Mouse (Mus musculus) heart, embryonic 12.5 days (tissue): Measurements from ENCODE around the gene Spata7. TPM values are rescaled to one million over a fixed set of nuclear protein-coding genes. Genes with fewer than 3 reads are reported as not detected.

ENCODE experiments used
- ATAC-seq: fragments of 200-750 bp; cut with Nextera tagmentation; 2 replicates; pipeline ENCODE4 v1.8.0; 2017; ENCODE audit warnings: moderate TSS enrichment, moderate library complexity; ENCODE audit not compliant: insufficient number of reproducible peaks, low FRiP score
- H3K27ac ChIP-seq: fragments of 300-500 bp; sonication (generic); 2 replicates; pipeline ENCODE4 v1.5.1; 2016; ENCODE audit warnings: mild to moderate bottlenecking, moderate library complexity; ENCODE audit not compliant: poor library complexity, severe bottlenecking
- H3K27me3 ChIP-seq: fragments of 300-500 bp; sonication (generic); replicated peaks from 2 replicates; pipeline ENCODE4 v1.6.1; 2016; ENCODE audit warnings: mild to moderate bottlenecking, moderate library complexity
- H3K36me3 ChIP-seq: fragments of 300-500 bp; sonication (generic); 2 replicates; pipeline ENCODE4 v1.6.1; 2016; ENCODE audit warnings: mild to moderate bottlenecking, moderate library complexity
- H3K4me1 ChIP-seq: fragments of 300-500 bp; sonication (generic); replicated peaks from 2 replicates; pipeline ENCODE4 v1.6.1; 2016; ENCODE audit warnings: mild to moderate bottlenecking
- H3K4me2 ChIP-seq: fragments of 300-500 bp; sonication (generic); 2 replicates; pipeline ENCODE4 v1.6.1; 2016; ENCODE audit warnings: mild to moderate bottlenecking, moderate library complexity
- H3K4me3 ChIP-seq: fragments of 300-500 bp; sonication (generic); 2 replicates; pipeline ENCODE4 v1.5.1; 2016; ENCODE audit warnings: mild to moderate bottlenecking
- H3K9ac ChIP-seq: fragments of 300-500 bp; sonication (generic); 2 replicates; pipeline ENCODE4 v1.6.1; 2016; ENCODE audit warnings: mild to moderate bottlenecking, moderate library complexity
- H3K9me3 ChIP-seq: fragments of 300-500 bp; sonication (generic); replicated peaks from 2 replicates; pipeline ENCODE4 v1.6.1; 2016; ENCODE audit warnings: mild to moderate bottlenecking, moderate library complexity
- WGBS: fragments of 180-500 bp; shearing (Covaris S2); methylation state at CpG from one replicate; pipeline ENCODE4 v1.1.7; 2016; 5-methylcytosine and 5-hydroxymethylcytosine counted together
- polyA plus RNA-seq: library from polyadenylated mRNA; unstranded; fragments of >200 nt; fragmentation: Nextera tagmentation; extraction: Ambion mirVana; gene quantifications from 2 replicates; pipeline ENCODE4 v1.2.1, GENCODE M21; 2016

Spata7 gene
- polyA plus RNA-seq = 10.9 and 11.2 TPM in 2 replicates

DNA sequence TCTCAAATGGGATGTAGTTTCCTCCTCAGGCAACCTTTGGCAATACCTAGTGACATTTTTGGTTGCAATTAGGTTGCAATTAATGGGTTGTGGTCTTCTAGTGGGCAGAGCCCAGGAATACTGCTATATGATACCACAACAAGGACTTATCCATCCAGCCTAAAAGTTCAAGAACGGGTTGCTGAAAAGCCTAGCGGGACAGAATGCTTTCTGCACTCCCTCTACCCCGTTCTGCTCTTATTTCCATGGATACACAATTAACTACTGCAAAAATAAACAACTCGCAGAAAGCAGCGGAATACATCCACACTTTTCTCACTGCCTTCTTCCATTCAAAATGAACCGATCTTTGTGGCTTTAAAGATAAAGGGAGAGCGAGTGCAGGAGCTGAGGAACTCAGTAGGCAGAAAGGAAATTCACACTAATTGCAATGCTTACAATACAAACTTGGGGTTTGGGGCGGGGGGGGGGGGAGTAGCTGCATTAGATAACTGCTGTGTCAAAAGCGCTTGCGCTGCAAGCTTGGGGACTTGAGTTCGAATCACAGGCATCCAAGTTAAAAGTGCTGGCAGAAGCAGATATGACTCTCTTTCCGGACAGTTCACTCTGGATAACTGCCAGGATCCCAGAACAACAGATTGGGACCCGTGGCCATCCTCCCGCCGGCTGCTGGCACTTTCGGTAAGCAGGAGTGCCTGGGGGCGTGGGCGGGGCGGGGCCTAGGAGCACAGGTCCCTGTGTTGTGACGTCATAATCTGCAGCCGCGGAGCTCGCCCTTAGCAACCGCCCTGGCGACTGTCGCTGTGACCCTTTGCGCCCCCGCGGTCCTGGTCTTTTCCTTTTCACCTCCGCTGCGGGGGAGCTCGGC lies at the start of gene Spata7:
Spata7 (plus strand) TSS at position 766 of the 868 bp plus-strand sequence.
- no peaks in the 10 kb centered on the region for H3K27me3 ChIP-seq
- 2% methylated on average over 32 of the region's 32 CpGs for WGBS
- peak within 1 kb of the TSS; percentile 81 for H3K9ac ChIP-seq
- ATAC-seq = peak; percentile 94
- H3K4me2 ChIP-seq = peak within 1 kb of the TSS; percentile 77
- peak within 1 kb of the TSS; percentile 69 for H3K4me3 ChIP-seq
- no peak within 1 kb of the TSS for H3K27ac ChIP-seq
- H3K36me3 ChIP-seq = peaks cover 4% of the 10 kb centered on the region; the same call in 1 of the 2 replicates
- peaks cover 4% of the 10 kb centered on the region; the same call in 1 of the 2 replicates for H3K4me1 ChIP-seq
- H3K9me3 ChIP-seq = 0 out of 2 replicates have a peak, but pooled peaks cover 7% of the 10 kb centered on the region

GRCm38 (mm10) chr12:98585302-98585701 lies 42.7 kb upstream of the Spata7 start:
- H3K9ac ChIP-seq = no peak overlapping the region
- H3K4me3 ChIP-seq = no peak overlapping the region
- ATAC-seq = no peak
- H3K9me3 ChIP-seq = no peaks in the 10 kb centered on the region
- no peaks in the 10 kb centered on the region for H3K4me1 ChIP-seq
- H3K27ac ChIP-seq = no peak overlapping the region
- H3K27me3 ChIP-seq = 0 out of 2 replicates have a peak, but pooled peaks cover 1% of the 10 kb centered on the region
- no peaks in the 10 kb centered on the region for H3K36me3 ChIP-seq
- H3K4me2 ChIP-seq = no peak overlapping the region
- WGBS = 33% methylated on average over 3 of the region's 3 CpGs

DNA sequence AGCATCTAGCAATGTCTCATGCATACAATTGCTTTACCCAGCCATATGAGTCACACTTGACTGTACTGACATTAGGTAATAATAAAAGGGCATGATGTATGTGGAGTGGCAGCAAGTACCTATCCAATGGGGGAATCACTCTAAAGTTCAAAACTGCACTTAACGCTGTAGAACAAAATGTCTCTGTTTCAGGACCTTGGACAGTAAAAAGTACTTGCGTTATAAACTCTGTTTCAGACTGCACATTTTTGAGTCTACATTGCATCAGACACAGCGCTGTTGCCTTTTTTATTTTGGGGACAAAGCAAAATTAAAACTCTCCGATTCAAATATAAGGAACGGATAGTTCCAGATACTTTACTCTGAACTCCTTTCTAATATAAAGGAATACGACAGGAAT lies 39.4 kb upstream of the Spata7 start:
- no peak for ATAC-seq
- WGBS = 58% methylated on average over 6 of the region's 6 CpGs

GRCm38 (mm10) chr12:98591016-98591415 lies 36.9 kb upstream of the Spata7 start:
- peaks cover 11% of the 10 kb centered on the region for H3K9me3 ChIP-seq
- no peaks in the 10 kb centered on the region for H3K36me3 ChIP-seq
- H3K9ac ChIP-seq = no peak overlapping the region
- ATAC-seq = no peak
- no peak overlapping the region for H3K4me3 ChIP-seq
- no peak overlapping the region for H3K27ac ChIP-seq
- WGBS = 62% methylated on average over 2 of the region's 2 CpGs
- no peaks in the 10 kb centered on the region for H3K27me3 ChIP-seq
- no peak overlapping the region for H3K4me2 ChIP-seq
- no peaks in the 10 kb centered on the region for H3K4me1 ChIP-seq

More for the DNA sequence above, 39.4 kb upstream of the Spata7 start:
- Histone ChIP-seq H3K27ac (no peak overlapping the region), H3K4me2 (no peak overlapping the region), H3K36me3 (no peaks in the 10 kb centered on the region), H3K9ac (no peak overlapping the region), H3K4me1 (no peaks in the 10 kb centered on the region), H3K9me3 (peaks cover 11% of the 10 kb centered on the region), H3K4me3 (no peak overlapping the region), H3K27me3 (no peaks in the 10 kb centered on the region)

DNA sequence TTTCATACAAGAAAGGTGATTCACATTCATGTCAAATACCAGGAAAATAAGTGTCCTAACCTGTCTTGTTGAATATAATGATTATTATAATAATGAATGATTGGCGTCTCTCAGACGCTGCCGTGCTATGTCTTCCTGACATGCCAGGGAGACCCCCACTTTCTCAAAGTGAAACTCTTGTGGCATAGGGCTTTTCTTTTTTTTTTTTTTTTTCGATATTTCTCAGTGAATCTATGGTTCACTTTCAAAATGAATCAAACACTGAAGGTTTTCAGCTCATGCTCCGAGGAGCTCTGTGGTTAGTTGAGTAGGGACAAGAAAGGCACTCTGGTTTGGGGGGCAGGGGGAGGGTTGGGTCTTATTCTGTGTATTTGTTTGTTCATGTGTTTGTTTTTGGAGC lies 27.1 kb upstream of the Spata7 start:
- Histone ChIP-seq H3K36me3 (no peaks in the 10 kb centered on the region), H3K4me1 (0 out of 2 replicates have a peak, but pooled peaks cover 2% of the 10 kb centered on the region), H3K4me2 (no peak overlapping the region), H3K4me3 (no peak overlapping the region), H3K27me3 (no peaks in the 10 kb centered on the region), H3K9me3 (peaks cover 7% of the 10 kb centered on the region; the same call in 1 of the 2 replicates), H3K27ac (no peak overlapping the region), H3K9ac (no peak overlapping the region)
- ATAC-seq = no peak
- 83% methylated on average over 5 of the region's 5 CpGs for WGBS

DNA sequence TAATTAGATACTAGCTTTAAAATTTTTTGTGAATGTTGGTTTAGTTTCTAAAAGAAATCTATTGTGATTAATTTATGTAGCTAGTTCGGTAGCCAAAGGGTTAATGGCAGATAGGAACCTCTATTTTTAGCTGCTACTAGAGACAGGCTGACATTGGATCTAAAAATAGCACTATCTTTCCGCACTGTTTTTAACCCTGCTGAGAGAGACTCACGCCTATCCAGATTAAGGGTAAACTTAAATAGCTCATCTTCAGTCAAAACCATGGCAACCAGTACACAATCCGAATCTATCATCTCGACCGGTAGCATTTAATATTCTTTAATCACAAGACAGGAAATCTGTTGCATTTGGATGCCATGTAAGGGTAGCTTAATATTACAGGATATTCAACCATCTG lies 25.8 kb upstream of the Spata7 start:
- no peak overlapping the region for H3K27ac ChIP-seq

DNA sequence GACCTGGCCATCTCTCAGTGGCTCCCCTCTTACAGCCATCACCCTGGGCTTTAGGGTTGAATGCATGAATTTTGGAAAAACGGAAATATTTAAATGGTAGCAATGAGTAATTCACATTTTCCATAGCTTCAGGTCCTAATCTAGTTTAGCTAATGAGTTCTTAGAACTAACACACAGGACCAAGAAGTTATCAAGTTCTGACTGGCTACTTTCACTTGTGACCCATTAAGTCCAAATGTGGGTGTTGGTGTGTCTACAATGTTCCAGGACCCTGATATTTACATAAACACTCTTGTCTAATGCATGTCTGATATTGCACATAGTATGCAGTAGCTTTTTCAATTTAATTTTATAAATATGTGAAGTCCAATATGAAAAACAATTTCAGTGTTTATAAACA lies 22.7 kb upstream of the Spata7 start:
- Histone ChIP-seq H3K27me3 (no peaks in the 10 kb centered on the region), H3K27ac (no peak overlapping the region), H3K36me3 (no peaks in the 10 kb centered on the region), H3K4me3 (no peak overlapping the region), H3K4me1 (0 out of 2 replicates have a peak, but pooled peaks cover 2% of the 10 kb centered on the region), H3K9ac (no peak overlapping the region), H3K9me3 (no peaks in the 10 kb centered on the region), H3K4me2 (no peak overlapping the region)
- ATAC-seq = no peak
- 81% methylated on average over 1 of the region's 1 CpGs for WGBS

More for the DNA sequence above, 25.8 kb upstream of the Spata7 start:
- Histone ChIP-seq H3K4me1 (0 out of 2 replicates have a peak, but pooled peaks cover 2% of the 10 kb centered on the region), H3K36me3 (no peaks in the 10 kb centered on the region), H3K9me3 (peaks cover 7% of the 10 kb centered on the region; the same call in 1 of the 2 replicates), H3K9ac (no peak overlapping the region), H3K4me3 (no peak overlapping the region), H3K4me2 (no peak overlapping the region), H3K27me3 (no peaks in the 10 kb centered on the region)
- WGBS = 5% methylated on average over 6 of the region's 6 CpGs
- ATAC-seq = no peak

DNA sequence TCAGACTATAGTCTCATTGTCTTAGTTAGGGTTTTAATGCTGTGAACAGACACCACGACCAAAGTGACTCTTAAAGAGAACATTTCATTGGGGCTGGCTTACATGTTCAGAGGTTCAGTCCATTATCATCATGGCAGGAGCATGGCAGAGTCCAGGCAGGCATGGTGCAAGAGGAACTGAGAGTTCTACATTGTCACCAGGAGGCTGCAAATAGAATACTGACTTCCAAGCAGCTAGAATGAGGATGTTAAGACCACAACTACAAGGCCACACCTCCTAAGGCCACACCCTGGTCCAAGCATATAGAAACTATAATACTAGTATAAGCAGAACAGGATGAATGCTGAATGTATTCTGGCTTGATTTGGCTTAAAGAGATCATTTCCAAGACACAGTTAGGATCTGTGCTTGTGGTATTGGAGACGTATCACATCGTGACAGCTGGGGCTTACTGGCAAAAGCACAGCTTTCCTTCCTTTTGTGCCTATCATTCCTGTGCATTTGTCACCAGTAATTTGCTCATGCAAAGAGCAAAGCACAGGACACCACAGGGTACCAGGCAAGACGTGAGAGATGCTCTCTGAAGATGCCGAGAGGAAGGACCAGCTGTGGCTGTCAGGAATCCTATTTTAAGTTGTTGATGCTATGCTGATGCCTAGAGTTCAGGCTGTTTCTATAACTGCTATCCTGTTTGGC lies 21.2 kb upstream of the Spata7 start:
- no peak overlapping the region for H3K27ac ChIP-seq
- H3K36me3 ChIP-seq = no peaks in the 10 kb centered on the region
- no peak overlapping the region for H3K9ac ChIP-seq
- no peaks in the 10 kb centered on the region for H3K4me1 ChIP-seq
- no peak for ATAC-seq
- H3K4me2 ChIP-seq = no peak overlapping the region
- no peak overlapping the region for H3K4me3 ChIP-seq
- no peaks in the 10 kb centered on the region for H3K9me3 ChIP-seq
- 64% methylated on average over 5 of the region's 5 CpGs for WGBS
- H3K27me3 ChIP-seq = no peaks in the 10 kb centered on the region

DNA sequence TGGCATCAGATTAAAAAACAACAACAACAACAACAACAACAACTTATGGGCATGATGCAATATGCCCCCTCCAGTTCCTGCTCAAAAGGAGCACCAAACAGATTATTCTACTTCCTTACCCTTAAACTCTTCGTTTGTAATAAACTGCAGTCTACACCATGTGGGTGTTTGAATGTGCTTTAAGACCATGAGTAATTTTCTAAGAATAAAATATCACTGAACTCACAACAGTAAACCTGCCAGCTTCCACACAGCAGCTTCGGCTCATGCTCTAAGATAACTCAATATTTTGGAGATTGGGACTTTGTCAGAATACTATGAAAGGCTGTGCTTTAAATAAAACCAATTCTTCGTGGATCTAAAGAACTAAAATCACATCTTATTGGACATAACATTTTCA lies 17.6 kb upstream of the Spata7 start:
- Histone ChIP-seq H3K9me3 (no peaks in the 10 kb centered on the region), H3K4me3 (no peak overlapping the region), H3K27ac (no peak overlapping the region), H3K4me2 (no peak overlapping the region), H3K27me3 (no peaks in the 10 kb centered on the region), H3K4me1 (no peaks in the 10 kb centered on the region), H3K36me3 (no peaks in the 10 kb centered on the region), H3K9ac (no peak overlapping the region)
- 71% methylated on average over 3 of the region's 3 CpGs for WGBS
- no peak for ATAC-seq

GRCm38 (mm10) chr12:98614910-98615508 lies 12.9 kb upstream of the Spata7 start:
- no peak overlapping the region for H3K9ac ChIP-seq

DNA sequence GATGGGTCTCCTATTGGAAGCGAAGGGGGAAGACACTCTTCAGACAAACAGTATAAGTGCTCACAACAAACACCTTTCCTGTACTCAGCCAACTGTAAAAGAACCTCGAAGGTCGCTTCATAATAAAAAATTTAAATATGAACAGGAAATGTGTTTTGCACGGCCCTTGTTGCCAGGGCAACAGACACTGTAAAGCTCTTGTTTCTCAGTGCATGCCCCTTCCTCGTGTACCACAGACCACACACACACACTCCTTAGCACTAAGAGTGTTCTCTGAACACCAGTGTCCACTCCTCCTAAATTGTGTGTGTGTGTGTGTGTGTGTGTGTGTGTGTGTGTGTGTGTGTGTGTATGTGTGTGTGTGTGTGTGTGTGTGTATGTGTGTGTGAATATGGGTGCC lies 12.2 kb upstream of the Spata7 start:
- no peak for ATAC-seq
- Histone ChIP-seq H3K4me3 (no peak overlapping the region), H3K27me3 (no peaks in the 10 kb centered on the region), H3K27ac (no peak overlapping the region), H3K4me1 (no peaks in the 10 kb centered on the region), H3K4me2 (no peak overlapping the region), H3K36me3 (no peaks in the 10 kb centered on the region), H3K9me3 (no peaks in the 10 kb centered on the region), H3K9ac (no peak overlapping the region)
- 72% methylated on average over 5 of the region's 5 CpGs for WGBS

More at GRCm38 (mm10) chr12:98614910-98615508, 12.9 kb upstream of the Spata7 start:
- H3K27me3 ChIP-seq = no peaks in the 10 kb centered on the region
- 77% methylated on average over 3 of the region's 3 CpGs for WGBS
- H3K4me2 ChIP-seq = no peak overlapping the region
- H3K36me3 ChIP-seq = no peaks in the 10 kb centered on the region
- no peak overlapping the region for H3K4me3 ChIP-seq
- H3K27ac ChIP-seq = no peak overlapping the region
- H3K4me1 ChIP-seq = no peaks in the 10 kb centered on the region
- no peak for ATAC-seq
- H3K9me3 ChIP-seq = no peaks in the 10 kb centered on the region
